Mouse (Mus musculus) activated CD4-positive, CD25-positive, alpha-beta regulatory T cell, adult 4 months (primary cell): ENCODE results near the gene Cd300ld4. TPM values are rescaled to one million over a fixed set of nuclear protein-coding genes. Genes with fewer than 3 reads are reported as not detected.
"Not testable (repeated sequence)": the region's sequence is repeated elsewhere in the genome, so short reads cannot be mapped to it uniquely, and the experiment has no call there.

Experiments used
- ATAC-seq: one replicate; pipeline ENCODE4 v1.8.0; 2017
- polyA plus RNA-seq, 2 experiments: library from polyadenylated mRNA; unstranded; fragments of 100-300 nt; shearing (Covaris generic); gene quantifications; one replicate each; pipeline ENCODE4 v1.2.1; 2017

Cd300ld4 gene
- polyA plus RNA-seq = not detected

DNA sequence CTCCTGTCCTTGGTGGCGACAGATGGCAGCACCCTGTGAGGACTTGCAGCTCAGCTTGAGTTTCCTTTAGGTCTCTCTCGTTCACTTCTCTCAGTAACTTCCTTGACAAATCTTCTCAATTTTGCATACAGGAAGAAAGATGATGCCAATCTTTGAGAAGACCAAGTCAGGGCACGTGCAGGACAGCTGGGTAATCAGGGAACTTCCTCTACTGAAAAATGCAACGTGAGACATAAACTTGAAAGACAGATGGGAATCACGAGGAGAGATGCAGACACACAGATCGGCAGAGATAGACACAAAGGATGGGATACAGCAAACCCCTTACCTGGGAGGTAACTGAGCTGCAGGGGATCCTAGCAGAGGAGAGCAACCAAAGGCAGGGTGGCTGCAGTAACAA, at the start of gene Cd300ld4:
TSS of gene Cd300ld4 (minus strand) at position 101 of the 400 bp plus-strand sequence.
- ATAC-seq = not testable (repeated sequence)

DNA sequence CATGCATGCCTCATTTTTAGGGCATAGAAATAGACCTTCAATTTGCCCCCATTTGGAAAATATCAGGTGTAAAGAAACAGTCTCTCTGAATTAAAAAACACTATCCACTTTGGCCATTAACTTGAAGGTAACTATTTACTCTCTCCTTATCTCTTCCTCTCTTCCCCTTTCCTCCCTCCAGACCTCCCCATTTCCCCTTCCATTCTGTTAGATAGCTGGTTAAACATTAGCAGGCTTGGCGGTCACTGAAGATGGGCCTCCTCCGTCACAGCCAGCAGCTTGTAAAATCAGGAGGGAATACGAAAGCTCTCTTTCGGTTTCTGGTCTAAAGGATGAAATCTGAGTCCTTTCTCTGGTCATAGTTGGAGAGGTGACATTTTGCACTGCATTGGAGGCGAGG, 49.0 kb upstream of the Cd300ld4 start:
- no peak for ATAC-seq

DNA sequence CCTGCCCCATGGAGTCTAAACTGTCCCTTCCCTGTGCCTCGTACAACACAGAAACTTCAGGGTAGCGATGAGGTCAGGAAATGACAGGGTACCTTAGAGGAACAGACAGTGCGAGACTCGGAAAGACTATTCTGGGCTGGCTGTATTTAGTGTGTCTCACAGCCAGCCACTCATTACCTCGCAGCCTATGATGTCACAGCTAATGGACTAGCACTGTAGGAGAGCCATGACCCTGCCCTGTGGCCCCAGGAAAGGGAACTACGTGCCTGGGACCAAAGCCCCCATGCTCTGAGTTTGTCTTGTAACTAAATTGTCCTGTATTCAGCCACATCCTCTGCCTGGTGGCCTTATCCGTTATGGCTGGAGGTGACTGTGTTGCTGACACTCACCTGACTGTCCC, 48.6 kb upstream of the Cd300ld4 start:
- ATAC-seq = no peak

GRCm38 (mm10) chr11:115073002-115073401, 46.2 kb upstream of the Cd300ld4 start:
- no peak for ATAC-seq

- no peak for ATAC-seq
Observed at GRCm38 (mm10) chr11:115071631-115072294, 45.0 kb upstream of the Cd300ld4 start.

DNA sequence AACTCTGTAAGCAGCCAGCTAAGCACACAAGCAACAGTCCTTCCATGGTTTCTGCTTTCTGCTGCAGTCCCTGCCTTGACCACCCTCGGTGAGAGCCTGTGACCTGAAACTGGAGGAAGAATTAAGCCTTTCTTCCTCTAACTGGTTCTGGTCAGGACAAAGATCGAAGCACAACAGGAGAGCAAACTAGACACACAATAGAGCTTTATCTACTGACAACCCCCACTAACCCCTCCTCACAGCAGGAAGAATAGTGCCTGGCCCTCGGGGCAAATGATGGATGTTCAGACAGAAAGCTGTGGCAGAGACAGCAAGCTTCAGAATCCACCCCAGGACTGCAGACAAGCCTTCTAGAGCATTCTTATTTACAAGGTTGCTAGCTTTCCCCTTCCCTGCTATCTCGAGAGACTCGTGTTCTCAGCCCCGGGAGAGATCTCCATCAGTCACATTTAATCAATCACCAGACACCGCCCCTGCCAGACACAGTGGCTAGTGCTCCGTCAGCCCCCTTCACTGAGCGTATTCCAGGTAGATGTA, 44.3 kb upstream of the Cd300ld4 start:
- no peak for ATAC-seq

DNA sequence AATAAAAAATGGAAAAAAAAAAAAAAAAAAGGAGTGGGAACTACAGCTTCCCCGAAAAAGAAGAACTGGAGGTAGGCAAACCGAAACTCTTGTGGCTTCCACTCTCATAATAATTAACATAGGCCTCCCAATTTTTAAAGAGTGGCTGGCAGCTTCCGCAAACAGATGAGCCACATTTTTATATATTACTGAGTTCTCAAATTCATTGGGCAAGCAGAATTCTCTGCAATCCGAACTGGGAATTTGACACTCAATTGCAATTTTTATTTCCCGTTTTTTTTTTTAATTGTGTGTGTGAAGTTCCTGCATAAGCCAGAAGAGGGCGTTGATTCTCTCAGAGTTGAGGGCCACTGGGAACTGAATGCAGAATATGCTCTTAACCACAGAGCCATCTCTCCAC, 40.0 kb upstream of the Cd300ld4 start:
- ATAC-seq = no peak

DNA sequence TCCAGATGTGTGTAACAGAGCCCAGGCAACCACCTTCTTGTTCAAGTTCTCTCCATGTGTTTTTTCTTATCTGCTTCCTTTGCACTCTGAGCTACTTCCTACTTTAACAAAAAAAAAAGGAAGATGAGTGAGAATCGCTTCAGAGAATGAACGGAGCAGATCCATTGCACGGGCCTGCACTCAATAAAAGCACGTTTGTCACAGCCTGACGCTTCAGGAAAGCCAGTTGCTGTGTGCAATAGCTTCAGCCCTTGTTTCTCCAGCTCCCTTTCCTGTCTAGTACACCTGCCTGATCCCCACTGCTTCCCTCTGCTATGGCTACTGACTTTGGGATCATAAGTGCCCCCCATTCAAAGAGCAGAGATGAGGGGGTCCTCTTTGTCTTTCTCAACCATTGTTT, 35.3 kb upstream of the Cd300ld4 start, which contains the start of gene Cd300e:
TSS of gene Cd300e (minus strand) at position 101 of the 400 bp plus-strand sequence.
- no peak for ATAC-seq

DNA sequence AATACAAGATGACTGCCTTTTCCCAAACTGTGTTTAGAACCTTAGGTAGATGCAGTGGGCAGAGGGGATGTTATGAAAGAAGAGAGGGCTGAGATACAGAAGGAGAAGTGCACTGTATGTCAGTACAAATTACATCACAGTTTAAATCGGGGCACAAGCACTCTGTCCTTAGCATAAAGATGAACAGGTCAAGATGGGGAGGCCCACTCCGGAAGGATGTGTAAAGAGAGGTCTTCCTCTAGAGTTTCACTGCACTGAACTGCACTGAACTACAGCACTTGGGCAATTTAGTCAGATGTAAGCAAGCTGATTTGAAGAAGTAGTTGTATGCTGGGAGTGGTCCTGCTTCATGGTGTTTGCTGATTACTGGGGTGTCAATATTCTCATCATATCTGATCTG, 33.0 kb upstream of the Cd300ld4 start:
- no peak for ATAC-seq

DNA sequence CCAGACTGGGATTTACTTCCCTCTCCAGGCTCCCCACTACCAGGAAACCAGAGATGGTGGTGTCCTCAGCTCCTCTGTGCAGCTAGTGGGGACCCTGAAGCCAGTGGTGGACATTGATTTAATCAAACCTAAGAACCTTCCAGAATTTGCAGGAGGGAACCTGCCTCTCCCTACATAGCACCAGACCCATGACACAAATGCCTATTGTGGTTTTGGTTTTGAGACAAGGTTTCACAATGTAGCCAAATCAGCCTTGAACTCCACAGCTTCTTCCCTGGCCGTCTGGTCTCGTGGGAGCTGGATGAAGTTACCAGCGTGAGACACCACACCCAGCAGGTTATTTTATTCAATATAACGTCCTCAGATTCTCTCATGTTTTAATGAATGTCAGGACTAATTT, 31.9 kb upstream of the Cd300ld4 start:
- ATAC-seq = no peak

DNA sequence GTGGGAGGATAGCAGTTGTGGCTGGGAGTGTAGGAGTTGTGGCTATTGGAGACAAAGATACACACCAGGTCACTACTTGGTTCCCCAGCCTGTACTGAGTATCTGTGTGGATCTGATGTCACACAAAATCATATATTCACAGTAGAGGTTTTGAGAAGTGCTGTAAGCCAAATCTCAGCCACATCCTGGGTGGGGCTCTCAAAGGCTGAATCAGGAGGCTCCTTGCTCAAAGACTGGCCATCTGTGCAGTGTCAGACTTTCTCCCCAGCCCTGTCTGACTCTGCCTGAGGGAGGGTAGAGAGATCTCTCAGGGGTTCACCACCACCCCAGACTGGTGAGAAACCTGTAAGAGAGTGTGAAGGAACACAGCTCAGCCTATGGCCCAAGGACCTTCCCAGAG, 27.7 kb upstream of the Cd300ld4 start:
- no peak for ATAC-seq

GRCm38 (mm10) chr11:115052991-115053390, 26.2 kb upstream of the Cd300ld4 start:
- ATAC-seq = no peak

GRCm38 (mm10) chr11:115052206-115052605, 25.4 kb upstream of the Cd300ld4 start:
- ATAC-seq = no peak

DNA sequence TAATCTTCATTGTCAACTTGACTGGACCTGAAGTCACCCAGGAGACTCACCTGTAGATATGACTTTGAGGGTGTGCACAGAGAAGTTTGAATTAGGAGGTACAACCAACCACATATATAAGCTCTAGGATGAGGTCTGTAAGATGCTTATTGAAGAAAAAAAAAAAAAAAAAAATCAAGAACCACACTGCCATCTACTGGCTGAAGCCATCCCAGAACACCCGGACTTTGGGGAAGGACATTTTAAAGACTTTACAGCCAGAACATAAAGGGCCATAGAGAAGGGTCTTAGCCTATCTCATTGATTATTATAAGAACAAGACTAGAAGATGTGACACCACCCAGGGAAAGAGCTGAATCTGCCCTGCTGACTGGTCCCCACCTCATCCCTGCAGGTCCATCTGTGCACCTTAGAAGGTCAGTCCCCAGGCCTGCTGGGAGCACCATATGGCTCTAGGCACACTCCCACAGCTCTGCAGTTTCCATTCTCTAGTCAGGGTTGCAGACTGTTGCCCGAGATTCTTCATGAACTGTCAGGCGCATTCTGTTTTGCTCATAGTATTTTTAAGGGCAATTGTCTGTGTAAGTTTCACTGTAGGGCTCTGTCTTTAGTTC, 22.6 kb upstream of the Cd300ld4 start:
- ATAC-seq = no peak

GRCm38 (mm10) chr11:115048259-115048658, 21.4 kb upstream of the Cd300ld4 start, which contains the start of gene Cd300ld3:
Gene Cd300ld3 (minus strand): TSS chr11:115048409.
- ATAC-seq = no peak

DNA sequence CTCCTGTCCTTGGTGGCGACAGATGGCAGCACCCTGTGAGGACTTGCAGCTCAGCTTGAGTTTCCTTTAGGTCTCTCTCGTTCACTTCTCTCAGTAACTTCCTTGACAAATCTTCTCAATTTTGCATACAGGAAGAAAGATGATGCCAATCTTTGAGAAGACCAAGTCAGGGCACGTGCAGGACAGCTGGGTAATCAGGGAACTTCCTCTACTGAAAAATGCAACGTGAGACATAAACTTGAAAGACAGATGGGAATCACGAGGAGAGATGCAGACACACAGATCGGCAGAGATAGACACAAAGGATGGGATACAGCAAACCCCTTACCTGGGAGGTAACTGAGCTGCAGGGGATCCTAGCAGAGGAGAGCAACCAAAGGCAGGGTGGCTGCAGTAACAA, 10.9 kb upstream of the Cd300ld4 start, which contains the start of gene Cd300ld5:
TSS of gene Cd300ld5 (minus strand) at position 101 of the 400 bp plus-strand sequence.
- ATAC-seq = not testable (repeated sequence)

DNA sequence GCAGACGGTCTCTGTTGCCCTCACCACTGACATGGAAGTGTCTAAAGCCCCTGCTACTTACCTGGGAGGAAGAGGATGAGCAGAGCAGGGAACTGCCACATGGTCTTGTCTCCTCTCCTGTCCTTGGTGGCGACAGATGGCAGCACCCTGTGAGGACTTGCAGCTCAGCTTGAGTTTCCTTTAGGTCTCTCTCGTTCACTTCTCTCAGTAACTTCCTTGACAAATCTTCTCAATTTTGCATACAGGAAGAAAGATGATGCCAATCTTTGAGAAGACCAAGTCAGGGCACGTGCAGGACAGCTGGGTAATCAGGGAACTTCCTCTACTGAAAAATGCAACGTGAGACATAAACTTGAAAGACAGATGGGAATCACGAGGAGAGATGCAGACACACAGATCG, 10.7 kb downstream of the Cd300ld4 start, which contains the start of gene Cd300ld2:
TSS of gene Cd300ld2 (minus strand) at position 101 of the 400 bp plus-strand sequence.
- not testable (repeated sequence) for ATAC-seq

DNA sequence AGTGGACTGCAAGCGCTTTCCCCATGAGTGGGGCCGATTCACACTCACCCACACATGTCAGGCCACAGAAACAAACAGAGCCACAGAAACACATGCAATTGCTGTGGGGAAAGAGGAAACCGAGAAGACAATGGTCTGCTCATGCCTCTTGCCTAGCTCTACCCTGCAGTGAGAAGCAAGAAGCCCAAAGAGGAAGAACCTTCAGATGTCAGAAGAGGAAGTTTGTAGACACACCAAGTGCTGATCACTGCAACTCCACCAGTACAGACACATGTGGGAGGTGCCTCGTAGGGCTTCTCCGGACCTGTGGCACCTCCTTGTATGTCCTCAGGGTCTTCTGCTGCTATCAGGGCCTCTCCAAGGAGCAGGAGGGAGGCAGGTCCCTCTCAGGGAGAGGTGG, 22.7 kb downstream of the Cd300ld4 start:
- ATAC-seq = no peak

GRCm38 (mm10) chr11:115001474-115002040, 25.3 kb downstream of the Cd300ld4 start, which contains the start of gene Cd300c2:
Gene Cd300c2 (minus strand): TSS chr11:115001880.
- ATAC-seq = no peak

GRCm38 (mm10) chr11:114989793-114990192, 37.0 kb downstream of the Cd300ld4 start, which contains the start of gene Cd300ld:
Gene Cd300ld (minus strand): TSS chr11:114989922.
- ATAC-seq = no peak

DNA sequence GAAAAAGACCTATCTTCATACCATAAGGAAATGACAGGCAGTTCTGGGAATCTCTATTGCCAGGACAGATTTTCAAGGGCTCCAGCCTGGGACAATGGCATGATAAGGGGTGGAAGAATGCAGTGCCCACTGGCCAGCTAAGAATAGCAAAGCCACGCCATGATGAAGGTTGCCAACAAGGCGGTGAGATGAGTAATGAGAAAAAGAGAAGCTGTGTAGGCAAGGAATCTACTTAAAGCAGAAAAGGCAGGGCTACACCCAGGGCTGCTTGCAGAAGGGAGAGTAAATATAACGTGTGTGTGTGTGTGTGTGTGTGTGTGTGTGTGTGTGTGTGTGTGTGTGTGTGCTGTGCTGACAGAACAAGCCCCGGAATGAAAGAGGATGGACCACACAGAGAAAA, 44.9 kb downstream of the Cd300ld4 start:
- ATAC-seq = no peak

- no peak for ATAC-seq
Observed at GRCm38 (mm10) chr11:114972726-114973125, 54.1 kb downstream of the Cd300ld4 start.
